Mouse (Mus musculus): Measurements from ENCODE around the gene Rnf152.

The Rnf152 gene

GRCm38 (mm10) chr1:105356291-105357011 lies at the start of gene Rnf152:
Rnf152 (minus strand) TSS chr1:105356710.
- DNase-seq: peak; percentile 87

GRCm38 (mm10) chr1:105402853-105403252 lies 46.3 kb upstream of the Rnf152 start:
- no peak for DNase-seq

DNA sequence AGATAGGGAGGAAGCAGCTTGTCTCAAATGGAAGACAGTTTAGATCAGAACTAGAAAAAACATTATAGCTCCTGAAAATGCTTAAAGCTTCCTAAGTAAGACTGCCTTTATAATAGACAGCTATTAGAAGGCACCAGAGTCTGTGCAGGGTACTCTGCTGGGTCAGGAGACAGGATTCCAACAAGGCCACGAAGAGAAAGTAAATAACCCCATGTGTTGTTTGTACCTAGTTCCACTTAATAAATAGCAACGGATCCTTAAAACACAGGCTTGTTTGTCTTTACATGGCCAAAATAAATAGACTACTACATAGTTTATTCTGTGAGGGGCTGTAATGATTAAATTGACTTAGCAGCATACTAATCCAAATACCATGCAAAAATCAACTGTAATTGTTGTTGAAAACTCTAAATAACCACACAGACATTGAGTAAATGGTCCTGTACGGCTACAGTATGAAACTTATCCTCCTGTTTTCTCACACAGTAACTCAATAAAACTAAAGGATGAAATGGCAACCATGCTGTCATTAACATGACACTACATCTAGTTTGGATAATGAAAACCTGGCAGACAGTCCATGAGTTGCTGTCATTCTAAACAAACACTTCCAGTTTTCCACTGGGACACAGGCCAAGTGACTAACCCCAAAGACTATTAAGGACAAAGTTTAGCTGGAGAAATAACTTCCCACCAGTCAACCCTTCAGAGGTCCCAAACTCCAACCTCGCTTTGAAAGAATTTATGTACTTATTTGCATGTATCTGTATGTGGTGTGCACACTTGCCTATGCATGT lies 27.8 kb upstream of the Rnf152 start:
- no peak for DNase-seq

DNA sequence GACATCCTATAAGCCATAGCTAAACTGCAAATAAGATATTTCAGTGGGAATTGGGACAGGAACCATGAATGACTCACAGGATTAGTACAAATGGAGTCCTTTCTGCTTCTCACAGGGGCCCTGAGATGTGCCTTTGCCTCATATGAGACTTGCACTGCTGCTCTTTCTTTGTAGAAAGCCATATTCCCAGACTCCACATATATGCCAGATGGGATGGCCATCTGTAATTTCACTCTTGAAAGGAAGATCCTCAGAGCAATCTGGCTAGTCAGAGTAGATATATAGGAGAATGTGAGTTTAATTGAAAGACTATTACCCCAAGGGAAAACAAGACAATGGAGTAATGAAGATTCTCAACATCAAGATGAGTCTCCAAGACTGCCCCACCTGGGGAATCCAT lies 21.0 kb upstream of the Rnf152 start:
- DNase-seq: peak; percentile 52

GRCm38 (mm10) chr1:105374618-105375017 lies 18.1 kb upstream of the Rnf152 start:
- no peak for DNase-seq

DNA sequence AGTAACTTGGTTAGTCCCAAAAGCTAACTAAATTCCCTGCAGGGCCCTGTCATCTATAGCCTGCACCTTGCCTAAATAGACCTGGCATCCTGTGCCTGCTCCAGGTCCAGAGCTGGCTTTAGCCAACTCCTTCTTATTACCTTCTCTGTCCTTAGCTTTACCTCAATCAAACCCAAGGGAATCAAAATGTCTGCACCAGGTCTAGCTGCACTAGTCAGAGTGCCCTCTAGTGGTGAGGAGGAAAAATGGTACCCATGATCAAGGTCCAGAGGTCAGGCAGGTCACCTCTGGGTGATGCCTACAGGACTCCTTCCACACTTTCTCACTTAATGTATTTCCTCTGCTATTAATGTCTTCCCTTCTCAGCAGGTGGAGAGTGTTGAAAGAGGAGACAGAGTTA lies 6.2 kb upstream of the Rnf152 start:
- no peak for DNase-seq

GRCm38 (mm10) chr1:105358896-105359295 lies 2.4 kb upstream of the Rnf152 start:
- DNase-seq: peak; percentile 66

GRCm38 (mm10) chr1:105355910-105356290 lies 610 bp downstream of the Rnf152 start:
- DNase-seq: no peak

DNA sequence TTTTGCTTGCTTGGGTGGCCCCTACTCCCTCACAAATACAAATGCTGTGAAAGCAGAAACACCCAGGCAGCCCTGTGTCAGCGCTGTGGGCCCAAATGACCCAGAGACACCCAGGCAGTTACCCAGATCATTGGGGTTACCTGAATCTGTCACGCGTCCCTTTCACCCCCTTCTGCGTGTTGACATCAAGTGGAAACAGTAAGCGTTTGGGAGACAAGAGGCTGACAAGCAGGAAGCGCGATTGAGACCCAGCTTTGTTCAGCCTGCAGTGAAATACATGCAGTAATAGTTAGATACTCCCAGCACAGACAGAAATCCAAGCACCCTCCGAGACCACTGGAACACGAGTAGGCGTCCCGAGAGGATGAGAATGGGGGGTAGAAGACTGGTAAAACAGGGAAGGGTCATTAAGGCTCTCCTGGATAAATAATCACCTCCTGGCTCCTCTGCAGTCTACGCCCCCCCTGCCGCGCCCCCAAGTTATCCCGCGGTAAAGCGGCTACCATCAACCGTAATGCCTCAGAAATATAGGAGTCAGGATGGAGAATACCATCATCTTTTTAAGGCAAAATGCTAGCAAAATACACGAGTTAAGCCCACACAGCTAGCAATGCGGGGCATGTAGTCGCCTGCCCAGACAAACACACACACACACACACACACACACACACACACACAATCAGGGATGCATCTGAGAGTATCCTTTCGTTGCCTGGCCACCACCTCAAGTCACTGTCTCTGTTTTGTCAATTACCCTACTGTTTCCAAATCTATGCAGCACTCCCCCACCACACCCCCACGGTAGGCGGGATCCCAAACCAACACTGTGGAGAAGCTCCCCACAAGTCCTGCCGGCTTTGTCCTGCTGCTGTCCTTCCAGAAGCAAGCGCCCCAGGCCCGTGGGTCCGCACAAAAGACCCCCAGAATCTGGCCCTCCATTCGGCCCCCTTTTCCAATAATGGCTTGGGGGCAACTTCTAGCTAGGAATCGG lies 1.3 kb downstream of the Rnf152 start:
- peak; percentile 81 for DNase-seq

- peak; percentile 65 for DNase-seq
These were observed 4.7 kb downstream of the Rnf152 start for GRCm38 (mm10) chr1:105351806-105352205.

DNA sequence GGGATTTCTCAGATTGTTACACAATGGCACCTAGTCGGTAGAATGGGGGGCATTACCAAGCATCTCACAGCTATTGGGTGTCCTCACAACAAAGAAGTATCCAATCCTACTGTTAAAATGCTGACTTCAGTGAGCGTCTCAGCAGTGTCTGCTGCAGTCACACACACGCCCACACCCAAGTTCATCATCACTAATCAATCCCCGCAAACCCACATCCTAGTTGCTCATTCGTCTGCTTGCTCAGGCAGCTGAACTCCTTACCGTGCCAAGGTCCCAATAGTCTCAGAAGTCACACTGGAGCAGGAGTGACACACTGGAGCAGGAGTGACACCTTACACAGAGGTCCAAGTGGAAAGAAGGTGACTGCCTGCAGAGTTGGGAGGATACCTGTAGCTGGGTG lies 14.2 kb downstream of the Rnf152 start:
- DNase-seq: no peak

DNA sequence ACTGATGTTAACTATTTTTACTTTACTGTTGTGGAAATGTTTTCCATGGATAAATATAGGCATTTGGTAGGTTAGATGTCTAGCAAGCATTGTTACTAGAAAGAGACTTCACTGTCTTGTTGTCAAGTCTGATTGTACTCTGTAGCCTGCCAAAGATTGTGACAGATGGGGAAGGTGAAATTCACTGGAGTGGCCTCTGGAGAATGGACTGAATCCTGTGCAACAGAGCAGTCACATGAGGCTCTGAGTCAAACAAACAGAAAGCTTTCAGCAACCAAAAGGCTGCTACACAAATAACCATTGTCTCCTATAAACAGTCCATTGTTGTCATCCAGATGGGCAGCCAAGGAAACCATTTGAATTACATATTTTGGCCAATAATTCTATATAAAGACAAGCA lies 15.6 kb downstream of the Rnf152 start:
- no peak for DNase-seq

GRCm38 (mm10) chr1:105337397-105337796 lies 19.1 kb downstream of the Rnf152 start:
- DNase-seq: no peak

DNA sequence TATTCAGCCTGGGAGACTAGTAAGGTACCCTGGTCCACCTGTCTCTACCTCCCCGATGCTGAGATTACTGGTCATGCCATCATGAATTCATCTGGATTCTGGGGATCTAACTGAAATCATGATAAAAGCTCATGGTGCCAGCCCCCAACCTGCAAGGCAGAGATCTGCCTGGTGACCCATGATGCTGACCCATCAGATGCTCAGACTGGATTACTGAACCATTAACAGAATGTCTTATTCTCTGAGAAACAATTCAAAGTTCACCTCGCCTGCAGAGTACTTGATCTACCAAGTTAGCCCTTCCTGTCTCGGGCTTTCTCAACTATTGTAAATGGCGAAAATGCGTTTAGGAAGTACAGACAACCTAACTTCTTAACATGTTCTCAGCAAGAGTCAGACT lies 20.4 kb downstream of the Rnf152 start:
- no peak for DNase-seq

GRCm38 (mm10) chr1:105332087-105332731 lies 24.3 kb downstream of the Rnf152 start:
- no peak for DNase-seq

DNA sequence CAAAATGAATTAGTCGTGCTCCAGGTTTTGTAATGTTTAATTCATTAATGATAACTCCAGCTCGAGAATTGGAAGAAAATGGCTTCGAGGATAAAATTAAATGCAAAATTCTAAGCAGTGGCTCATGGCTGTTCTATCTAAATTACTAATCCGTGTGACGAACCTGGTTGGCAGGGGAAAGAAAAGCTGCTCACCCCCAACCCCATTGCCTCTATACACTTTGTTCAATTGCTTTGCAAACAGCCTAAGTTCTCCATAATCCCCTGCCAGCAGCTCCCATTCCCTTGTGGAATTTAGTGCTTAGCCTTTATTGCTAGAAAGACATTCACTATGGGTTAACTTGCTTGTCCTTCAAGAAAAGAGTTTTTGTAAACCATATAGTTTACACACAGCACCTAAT lies 24.9 kb downstream of the Rnf152 start:
- DNase-seq: no peak

DNA sequence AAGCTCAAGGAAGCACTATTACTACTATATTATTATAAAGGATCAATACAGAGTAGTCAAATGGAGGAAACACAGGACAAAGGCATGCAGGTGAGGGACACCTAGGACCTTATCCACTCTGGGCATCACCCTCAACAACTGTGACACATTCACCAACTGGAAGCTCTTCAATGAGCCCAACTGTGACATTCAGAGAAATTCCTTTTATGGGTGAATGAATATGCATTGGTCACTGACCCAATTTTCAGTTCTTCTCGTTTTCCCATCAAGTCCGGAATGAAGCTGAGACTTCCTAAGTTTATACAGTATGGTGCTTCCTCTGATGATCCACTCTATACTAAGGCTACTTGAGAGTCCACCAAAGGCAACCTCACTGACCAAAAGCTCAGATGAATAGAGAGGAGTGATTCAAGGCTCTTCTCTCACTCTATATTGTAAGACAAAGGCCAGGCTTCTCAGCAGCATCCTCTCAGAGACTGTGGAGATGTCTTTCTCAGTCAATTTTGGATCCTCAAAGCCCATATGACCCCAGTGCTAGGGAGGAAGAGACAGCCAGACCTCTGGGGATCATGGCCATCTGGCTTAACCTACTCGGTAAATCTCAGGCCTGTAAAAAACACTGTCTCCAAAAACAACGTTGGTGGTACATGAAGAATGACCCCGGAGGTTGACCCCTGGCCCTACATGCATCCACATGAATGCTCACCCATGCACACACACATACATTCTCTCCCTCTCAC lies 25.8 kb downstream of the Rnf152 start:
- peak; percentile 56 for DNase-seq

DNA sequence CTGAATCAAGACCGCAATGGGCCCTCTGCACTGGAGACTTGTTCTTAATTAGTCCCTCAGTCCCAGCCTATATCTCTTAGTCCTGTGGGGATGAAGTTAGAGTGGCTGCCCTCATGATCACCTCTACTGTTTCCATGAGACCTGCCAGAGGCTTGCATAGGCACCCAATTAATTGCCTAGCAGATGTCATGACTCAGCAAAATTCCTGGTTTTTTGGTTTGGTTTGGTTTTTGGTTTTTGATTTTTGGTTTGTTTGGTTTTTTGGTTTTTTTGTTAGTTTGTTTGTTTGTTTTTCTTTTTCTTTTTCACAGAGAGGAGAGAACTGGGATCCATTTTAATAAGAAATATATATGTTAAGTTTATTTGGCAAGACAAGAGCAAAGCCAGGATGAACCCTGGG lies 28.7 kb downstream of the Rnf152 start:
- no peak for DNase-seq

GRCm38 (mm10) chr1:105324636-105325035 lies 31.9 kb downstream of the Rnf152 start:
- DNase-seq: no peak

DNA sequence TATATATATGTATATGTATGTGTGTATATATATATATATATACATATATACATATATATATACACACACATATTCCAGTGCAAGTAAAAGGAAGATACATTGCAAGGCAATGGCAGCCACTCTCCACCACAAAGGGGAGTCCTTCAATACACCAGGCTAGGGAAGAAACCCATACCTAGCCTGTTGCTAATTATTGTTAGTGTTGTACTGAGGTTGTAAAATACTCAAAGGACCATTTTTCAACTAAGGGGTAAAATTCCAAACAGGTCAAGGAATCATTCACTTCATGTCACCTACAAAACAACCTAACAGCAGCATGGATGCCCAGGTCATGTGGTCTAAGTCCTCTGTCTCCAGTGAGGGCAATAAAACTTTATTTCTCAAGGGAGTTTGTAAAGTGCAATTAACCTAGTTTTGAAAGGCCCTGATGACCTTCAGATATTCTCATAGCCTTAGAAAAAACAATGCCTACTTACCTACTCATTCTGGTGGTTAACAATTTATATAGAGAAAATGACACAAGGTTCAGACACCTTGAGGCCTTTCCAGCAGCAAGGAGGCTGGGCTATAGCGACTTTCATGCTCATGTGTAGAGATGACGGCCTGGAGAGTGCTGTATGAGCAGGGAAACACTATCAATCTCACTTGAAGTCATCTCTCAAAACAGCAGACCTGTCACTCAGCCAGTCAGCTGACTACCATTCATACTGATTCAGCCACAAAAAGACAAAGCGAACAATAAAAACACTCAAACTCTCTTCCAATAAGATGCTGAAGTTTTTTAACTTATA lies 42.3 kb downstream of the Rnf152 start:
- DNase-seq: no peak

DNA sequence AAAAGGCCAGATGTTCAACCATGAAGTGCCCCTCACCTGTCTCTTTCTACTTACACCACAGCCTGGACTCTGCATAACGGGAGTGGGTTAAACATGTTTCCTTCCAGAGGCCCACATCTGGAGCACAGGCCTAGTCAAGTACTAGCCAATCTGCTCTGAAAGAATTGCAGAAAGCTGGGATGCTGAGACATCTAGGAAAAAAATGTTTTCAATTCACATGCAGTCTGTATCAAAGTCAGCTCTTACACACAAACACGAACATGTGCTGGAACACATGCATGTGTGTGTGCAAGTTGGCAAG lies 44.0 kb downstream of the Rnf152 start:
- no peak for DNase-seq

Data from cerebellum, adult 9-10 months (tissue).